Mouse (Mus musculus): ENCODE measurements around the gene Klhl6. TPM values are rescaled to one million over a fixed set of nuclear protein-coding genes. Genes with fewer than 3 reads are reported as not detected.
A peak's percentile ranks its signal among the peaks of the same experiment; 100 is the strongest.

The Klhl6 gene
- total and polyA plus RNA-seq, 2 experiments from 2014 or later: 8.0 to 14.9 TPM

DNA sequence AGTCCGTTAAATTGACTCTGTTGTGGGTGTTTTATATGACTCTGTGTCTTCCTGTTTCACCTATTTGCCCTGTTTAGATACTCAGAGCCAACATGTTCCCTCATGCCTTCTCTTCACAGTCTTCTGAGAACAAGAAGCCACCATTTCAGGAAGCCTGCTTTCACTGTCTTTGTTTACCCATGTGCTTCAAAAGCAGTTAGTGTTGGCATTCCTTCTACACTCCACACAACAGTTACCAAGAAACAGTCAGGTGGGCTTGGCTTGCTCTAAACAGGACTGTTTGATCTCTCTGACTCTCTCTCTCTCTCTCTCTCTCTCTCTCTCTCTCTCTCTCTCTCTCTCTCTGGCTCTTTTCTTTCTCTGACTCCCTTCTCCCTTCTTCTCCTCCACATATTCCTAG is 64.6 kb downstream of the Klhl6 start:
- Histone ChIP-seq H3K27ac (ENCODE audit: low read depth) (no peak overlapping the region), H3K4me2 (ENCODE audit: low read depth, low read length) (no peak overlapping the region), H3K9me3 (replicated peaks; ENCODE audit: control insufficient read depth, low read length) (no peaks in the 10 kb centered on the region), H3K9ac (replicated peaks; ENCODE audit: low read depth, low read length) (no peak overlapping the region), H3K27me3 (ENCODE audit: control insufficient read depth, insufficient read depth, low read length) (no peaks in the 10 kb centered on the region), H3K4me1 (ENCODE audit: control insufficient read depth, insufficient read depth) (no peaks in the 10 kb centered on the region), H3K4me3 (ENCODE audit: low read depth, low read length) (no peak overlapping the region), H3K36me3 (replicated peaks; ENCODE audit: control insufficient read depth, insufficient read depth, low read length) (no peaks in the 10 kb centered on the region)
- WGBS: 78% methylated on average over 1 of the region's 1 CpGs
- no peak for TF ChIP-seq EP300 (IDR thresholded peaks at IDR 0.05; ENCODE audit: low read depth)
- TF ChIP-seq CTCF (IDR thresholded peaks at IDR 0.05; ENCODE audit: low read depth): no peak
- no peak for DNase-seq (ENCODE audit: low spot score)
- ATAC-seq (ENCODE audit: insufficient read depth, low read depth): no peak

DNA sequence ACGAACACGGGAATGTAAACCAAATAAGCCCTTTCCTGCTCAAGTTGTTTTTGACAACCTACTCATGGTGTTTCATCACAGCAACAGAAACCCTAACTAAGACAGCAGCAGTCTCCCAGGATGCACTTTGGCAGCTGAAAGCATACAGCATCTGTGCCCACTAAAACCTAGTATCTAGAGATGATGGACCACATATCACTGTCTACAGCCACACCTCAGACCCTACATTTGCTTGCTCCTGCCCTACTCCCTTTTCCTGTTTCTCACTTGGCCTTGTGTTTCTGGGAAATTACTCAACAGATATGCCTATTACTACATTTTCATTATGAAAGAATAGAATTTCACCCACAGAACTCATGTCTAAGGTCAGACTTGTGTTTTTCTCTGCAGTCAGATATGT is 70.3 kb downstream of the Klhl6 start:
- H3K4me1 ChIP-seq (ENCODE audit: control insufficient read depth, insufficient read depth): no peaks in the 10 kb centered on the region
- no peak overlapping the region for H3K4me2 ChIP-seq (ENCODE audit: low read depth, low read length)
- H3K4me3 ChIP-seq (ENCODE audit: low read depth, low read length): no peak overlapping the region
- ATAC-seq (ENCODE audit: insufficient read depth, low read depth) (no peak), DNase-seq (ENCODE audit: low spot score) (no peak)
- no peak overlapping the region for H3K9ac ChIP-seq (replicated peaks; ENCODE audit: low read depth, low read length)
- H3K27ac ChIP-seq (ENCODE audit: low read depth): no peak overlapping the region
- H3K9me3 ChIP-seq (replicated peaks; ENCODE audit: control insufficient read depth, low read length): no peaks in the 10 kb centered on the region
- H3K27me3 ChIP-seq (ENCODE audit: control insufficient read depth, insufficient read depth, low read length): no peaks in the 10 kb centered on the region
- no peaks in the 10 kb centered on the region for H3K36me3 ChIP-seq (replicated peaks; ENCODE audit: control insufficient read depth, insufficient read depth, low read length)
- TF ChIP-seq EP300 (IDR thresholded peaks at IDR 0.05; ENCODE audit: low read depth) (no peak), CTCF (IDR thresholded peaks at IDR 0.05; ENCODE audit: low read depth) (no peak)
- 57% methylated on average over 2 of the region's 2 CpGs for WGBS

DNA sequence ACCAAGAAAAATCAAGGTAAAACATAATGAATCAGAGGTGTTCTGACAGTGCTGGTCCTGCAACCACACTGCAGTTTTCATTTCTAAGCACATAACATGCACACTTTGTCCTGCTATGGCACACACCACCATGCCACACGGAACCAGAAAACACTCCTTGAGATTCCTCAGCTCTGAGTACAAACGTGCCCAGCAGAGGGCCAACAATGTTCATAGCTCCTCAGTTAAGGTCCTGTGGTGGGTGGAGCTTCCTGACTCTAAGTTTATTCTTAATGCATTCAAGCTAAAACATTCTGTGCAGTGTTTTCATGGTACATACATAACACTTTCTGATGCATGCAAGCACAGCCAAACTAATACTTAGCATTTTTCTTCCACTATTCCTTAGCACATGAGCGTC is 74.5 kb downstream of the Klhl6 start:
- WGBS: 53% methylated on average over 3 of the region's 3 CpGs
- no peaks in the 10 kb centered on the region for H3K36me3 ChIP-seq (replicated peaks; ENCODE audit: control insufficient read depth, insufficient read depth, low read length)
- no peak for DNase-seq (ENCODE audit: low spot score)

DNA sequence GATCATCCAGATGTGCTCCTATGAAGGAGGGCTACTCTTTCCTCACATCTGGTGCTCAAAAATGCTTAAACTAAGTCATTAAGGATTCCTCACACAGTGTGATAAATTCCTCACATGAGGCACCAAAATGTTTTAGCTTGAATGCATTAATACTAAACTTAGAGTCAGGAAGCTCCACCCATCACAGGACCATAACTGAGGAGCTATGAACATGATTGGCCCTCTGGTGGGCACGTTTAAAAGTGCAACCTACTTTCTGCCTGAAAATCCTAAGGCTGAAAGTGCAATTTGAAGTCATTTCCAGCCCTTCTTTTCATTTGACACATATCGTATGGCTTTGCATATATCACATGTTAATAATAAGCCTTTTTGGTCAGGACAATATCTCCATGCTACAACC is 75.7 kb downstream of the Klhl6 start:
- ATAC-seq (ENCODE audit: insufficient read depth, low read depth) (no peak), DNase-seq (ENCODE audit: low spot score) (peak; percentile 32)
- no peaks in the 10 kb centered on the region for H3K36me3 ChIP-seq (replicated peaks; ENCODE audit: control insufficient read depth, insufficient read depth, low read length)
- H3K4me3 ChIP-seq (ENCODE audit: low read depth, low read length): no peak overlapping the region
- H3K27me3 ChIP-seq (ENCODE audit: control insufficient read depth, insufficient read depth, low read length): no peaks in the 10 kb centered on the region
- 25% methylated on average over 2 of the region's 2 CpGs for WGBS
- no peak overlapping the region for H3K9ac ChIP-seq (replicated peaks; ENCODE audit: low read depth, low read length)
- H3K27ac ChIP-seq (ENCODE audit: low read depth): no peak overlapping the region
- no peak overlapping the region for H3K4me2 ChIP-seq (ENCODE audit: low read depth, low read length)
- peak; percentile 66 for TF ChIP-seq CTCF (IDR thresholded peaks at IDR 0.05; ENCODE audit: low read depth)
- no peak for TF ChIP-seq EP300 (IDR thresholded peaks at IDR 0.05; ENCODE audit: low read depth)
- H3K9me3 ChIP-seq (replicated peaks; ENCODE audit: control insufficient read depth, low read length): no peaks in the 10 kb centered on the region
- H3K4me1 ChIP-seq (ENCODE audit: control insufficient read depth, insufficient read depth): no peaks in the 10 kb centered on the region

More for the DNA sequence above, 74.5 kb downstream of the Klhl6 start:
- TF ChIP-seq EP300 (IDR thresholded peaks at IDR 0.05; ENCODE audit: low read depth) (no peak), CTCF (IDR thresholded peaks at IDR 0.05; ENCODE audit: low read depth) (peak; percentile 12; the same call in 1 of the 2 replicates)
- Histone ChIP-seq H3K4me3 (ENCODE audit: low read depth, low read length) (no peak overlapping the region), H3K4me2 (ENCODE audit: low read depth, low read length) (no peak overlapping the region), H3K27ac (ENCODE audit: low read depth) (no peak overlapping the region), H3K27me3 (ENCODE audit: control insufficient read depth, insufficient read depth, low read length) (no peaks in the 10 kb centered on the region), H3K4me1 (ENCODE audit: control insufficient read depth, insufficient read depth) (no peaks in the 10 kb centered on the region), H3K9me3 (replicated peaks; ENCODE audit: control insufficient read depth, low read length) (no peaks in the 10 kb centered on the region), H3K9ac (replicated peaks; ENCODE audit: low read depth, low read length) (no peak overlapping the region)
- ATAC-seq (ENCODE audit: insufficient read depth, low read depth): no peak

DNA sequence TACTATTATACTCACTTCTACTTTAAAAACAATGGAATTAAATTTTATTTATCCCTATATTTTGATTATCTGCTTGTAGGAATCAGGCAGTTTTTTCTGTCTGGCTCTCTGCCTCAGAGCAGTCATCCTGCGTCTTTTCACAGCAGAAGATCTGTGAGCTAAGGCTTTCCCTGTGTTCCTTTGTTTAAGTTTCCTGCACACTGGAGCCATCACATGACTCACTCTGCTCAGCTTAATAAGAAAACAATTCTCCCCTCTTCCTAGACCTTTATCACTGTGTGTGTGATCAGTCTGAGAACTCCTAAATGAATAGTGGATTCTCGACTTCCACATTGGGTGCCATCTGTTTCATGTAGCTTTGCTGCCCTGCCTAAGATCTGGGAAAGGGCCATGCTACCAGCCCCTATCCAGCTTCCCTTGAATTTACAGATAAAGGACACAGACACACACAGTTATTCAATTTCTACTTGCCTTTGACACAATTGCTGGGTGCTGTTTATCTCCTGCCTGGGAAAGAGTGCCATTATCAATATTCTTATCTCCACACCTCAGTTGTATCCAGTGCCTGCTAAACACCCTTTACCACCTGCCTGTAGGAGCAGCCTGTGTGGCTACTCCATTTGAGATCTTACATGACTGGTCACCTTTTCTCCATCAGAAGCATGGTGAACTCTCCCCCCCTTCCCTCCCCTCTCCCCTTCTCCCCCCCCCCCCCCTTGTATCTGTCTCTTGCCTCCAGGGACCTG is 77.9 kb downstream of the Klhl6 start:
- Histone ChIP-seq H3K27me3 (ENCODE audit: control insufficient read depth, insufficient read depth, low read length) (no peaks in the 10 kb centered on the region), H3K4me1 (ENCODE audit: control insufficient read depth, insufficient read depth) (no peaks in the 10 kb centered on the region), H3K9me3 (replicated peaks; ENCODE audit: control insufficient read depth, low read length) (no peaks in the 10 kb centered on the region), H3K27ac (ENCODE audit: low read depth) (peak overlapping the region; percentile 7; the same call in 1 of the 2 replicates), H3K4me2 (ENCODE audit: low read depth, low read length) (no peak overlapping the region), H3K36me3 (replicated peaks; ENCODE audit: control insufficient read depth, insufficient read depth, low read length) (no peaks in the 10 kb centered on the region), H3K4me3 (ENCODE audit: low read depth, low read length) (no peak overlapping the region), H3K9ac (replicated peaks; ENCODE audit: low read depth, low read length) (no peak overlapping the region)
- 38% methylated on average over 2 of the region's 2 CpGs for WGBS
- DNase-seq (ENCODE audit: low spot score): no peak
- TF ChIP-seq CTCF (IDR thresholded peaks at IDR 0.05; ENCODE audit: low read depth): no peak
- no peak for TF ChIP-seq EP300 (IDR thresholded peaks at IDR 0.05; ENCODE audit: low read depth)
- ATAC-seq (ENCODE audit: insufficient read depth, low read depth): no peak

DNA sequence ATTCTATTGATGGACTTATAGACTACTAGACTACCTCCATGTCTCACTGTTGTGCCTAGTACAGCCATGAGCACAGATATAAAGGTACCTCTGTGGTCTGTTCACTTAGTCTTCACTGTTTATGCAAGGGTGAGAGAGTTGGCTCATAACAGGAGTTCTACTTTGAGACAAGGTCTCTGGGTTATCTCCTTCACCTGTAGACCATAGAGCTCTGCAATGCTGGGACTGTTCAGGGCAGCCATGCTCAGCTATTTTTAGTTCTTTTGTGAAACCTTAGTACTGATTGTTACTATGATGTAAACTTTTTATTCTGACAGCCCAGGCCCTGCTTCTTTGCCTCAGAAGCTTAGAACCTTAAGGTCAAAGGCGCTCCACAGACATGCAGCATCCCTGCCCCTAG is 79.0 kb downstream of the Klhl6 start:
- TF ChIP-seq EP300 (IDR thresholded peaks at IDR 0.05; ENCODE audit: low read depth): no peak
- no peak for TF ChIP-seq CTCF (IDR thresholded peaks at IDR 0.05; ENCODE audit: low read depth)
- Histone ChIP-seq H3K9ac (replicated peaks; ENCODE audit: low read depth, low read length) (no peak overlapping the region), H3K4me2 (ENCODE audit: low read depth, low read length) (no peak overlapping the region), H3K27ac (ENCODE audit: low read depth) (no peak overlapping the region), H3K36me3 (replicated peaks; ENCODE audit: control insufficient read depth, insufficient read depth, low read length) (no peaks in the 10 kb centered on the region), H3K4me3 (ENCODE audit: low read depth, low read length) (no peak overlapping the region), H3K27me3 (ENCODE audit: control insufficient read depth, insufficient read depth, low read length) (no peaks in the 10 kb centered on the region), H3K9me3 (replicated peaks; ENCODE audit: control insufficient read depth, low read length) (no peaks in the 10 kb centered on the region), H3K4me1 (ENCODE audit: control insufficient read depth, insufficient read depth) (no peaks in the 10 kb centered on the region)
- ATAC-seq (ENCODE audit: insufficient read depth, low read depth): no peak
- no peak for DNase-seq (ENCODE audit: low spot score)
- 92% methylated on average over 1 of the region's 1 CpGs for WGBS

Other genes starting within 250 kb of the Klhl6 start
- 11.4 and 13.4 TPM in 2 replicates for gene B3gnt5, start 222.8 kb downstream of the Klhl6 start, total RNA-seq (2014; rRNA removed; ENCODE audit: low replicate concordance)
- gene B3gnt5, start 222.8 kb downstream of the Klhl6 start, polyA plus RNA-seq (2015; fragmentation: Nextera tagmentation; extraction: Ambion mirVana): 2.8 and 4.5 TPM in 2 replicates
- gene Klhl24, start 114.5 kb upstream of the Klhl6 start, total RNA-seq (2014; rRNA removed; ENCODE audit: low replicate concordance): 142 and 201 TPM in 2 replicates
- 58.5 and 67.7 TPM in 2 replicates for gene Klhl24, start 114.5 kb upstream of the Klhl6 start, polyA plus RNA-seq (2015; fragmentation: Nextera tagmentation; extraction: Ambion mirVana)
- gene Yeats2, start 158.0 kb upstream of the Klhl6 start, total RNA-seq (2014; rRNA removed; ENCODE audit: low replicate concordance): 27.8 and 51.9 TPM in 2 replicates
- gene Yeats2, start 158.0 kb upstream of the Klhl6 start, polyA plus RNA-seq (2015; fragmentation: Nextera tagmentation; extraction: Ambion mirVana): 5.3 and 5.8 TPM in 2 replicates